Mouse (Mus musculus) brain, embryonic 18.5 days (tissue): ENCODE measurements around the gene Acta2.
"Not testable (repeated sequence)": the region's sequence is repeated elsewhere in the genome, so short reads cannot be mapped to it uniquely, and the experiment has no call there.

Source experiments
- DNase-seq: peaks from one replicate; pipeline ENCODE4 v3.0.0-alpha.2; 2012; ENCODE audit warnings: low read depth, low spot score

Acta2 gene

DNA sequence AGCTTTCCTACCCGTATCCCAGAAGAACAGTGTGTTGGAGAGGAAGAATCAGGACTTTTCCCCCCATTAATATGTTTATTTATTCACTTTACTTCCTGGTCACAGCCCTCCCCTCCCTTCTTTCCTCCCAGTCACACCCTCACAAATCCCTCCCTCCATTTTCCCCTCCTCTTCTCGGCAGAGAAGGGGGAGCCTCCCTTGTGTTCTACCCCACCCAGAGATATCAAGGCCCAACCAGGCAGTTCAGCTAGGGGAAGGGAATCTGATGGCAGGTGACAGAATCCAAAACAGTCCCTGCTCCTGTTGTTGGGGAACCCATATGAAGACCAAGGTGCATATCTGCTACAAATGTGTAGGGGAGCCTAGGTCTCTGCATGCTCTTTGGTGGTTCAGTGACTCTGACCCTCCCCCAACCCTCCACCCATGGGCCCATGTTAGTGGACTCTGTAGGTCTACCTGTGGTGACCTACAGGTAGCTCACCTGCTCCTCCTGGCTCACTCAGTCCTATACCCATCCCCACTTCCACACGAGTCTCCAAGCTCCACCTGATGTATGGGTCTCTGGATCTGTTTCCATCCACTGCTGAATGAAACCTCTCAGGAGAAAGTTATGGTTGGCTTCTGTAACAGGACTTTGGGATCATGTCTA lies 34.5 kb downstream of the Acta2 start:
- no peak for DNase-seq

DNA sequence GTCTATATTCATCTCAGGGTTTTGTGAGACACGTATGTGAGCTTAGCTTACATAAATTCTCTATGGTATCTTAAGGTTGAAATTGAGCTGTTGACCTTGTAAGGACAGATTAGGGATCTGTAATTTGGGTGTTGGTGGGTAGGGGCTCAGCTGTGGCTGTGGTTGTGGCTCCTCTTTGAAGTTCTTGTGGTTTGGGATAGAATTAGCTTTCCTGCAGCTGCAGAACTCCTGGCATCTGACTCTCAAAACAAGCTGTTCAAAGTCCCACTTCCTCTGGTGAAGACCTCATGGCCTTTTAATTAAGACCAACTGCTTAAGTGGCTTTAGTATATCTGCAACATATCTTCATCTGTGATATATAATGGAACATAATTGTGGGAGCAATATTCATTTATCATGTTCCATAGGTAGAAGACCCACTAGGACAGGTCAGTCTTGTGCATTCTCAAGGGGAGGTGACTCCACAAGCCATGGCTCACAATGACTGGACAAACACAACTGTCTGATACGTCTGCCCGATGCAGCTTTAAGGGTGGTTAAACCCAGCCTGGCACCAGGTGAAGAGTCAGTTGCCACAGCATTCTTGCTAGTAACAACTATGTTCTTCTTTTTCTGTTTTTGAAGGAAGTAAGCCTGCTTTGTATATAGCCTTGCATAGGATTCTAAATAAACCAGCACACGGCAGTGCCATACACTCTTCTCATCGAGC lies 36.0 kb downstream of the Acta2 start:
- DNase-seq: no peak

DNA sequence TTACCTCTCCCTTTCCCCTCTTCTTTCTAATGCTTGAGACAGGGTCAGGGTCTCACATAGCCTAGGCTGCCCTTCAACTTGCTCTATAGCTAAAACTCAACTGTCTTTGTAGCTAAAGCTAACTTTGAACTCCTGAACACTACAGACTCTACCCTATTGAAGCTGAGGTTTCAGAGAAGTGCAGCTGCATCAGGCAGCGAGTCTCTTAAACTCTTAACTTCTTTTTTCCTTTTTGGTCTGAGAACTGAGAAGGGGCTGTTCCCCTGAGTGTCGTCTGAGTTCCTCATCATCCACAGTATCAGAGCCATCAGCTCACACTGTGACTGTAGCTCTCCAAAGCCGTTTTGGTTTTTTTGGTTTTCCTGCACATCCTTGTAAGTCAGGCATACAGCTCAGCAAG lies 37.6 kb downstream of the Acta2 start:
- DNase-seq: no peak

DNA sequence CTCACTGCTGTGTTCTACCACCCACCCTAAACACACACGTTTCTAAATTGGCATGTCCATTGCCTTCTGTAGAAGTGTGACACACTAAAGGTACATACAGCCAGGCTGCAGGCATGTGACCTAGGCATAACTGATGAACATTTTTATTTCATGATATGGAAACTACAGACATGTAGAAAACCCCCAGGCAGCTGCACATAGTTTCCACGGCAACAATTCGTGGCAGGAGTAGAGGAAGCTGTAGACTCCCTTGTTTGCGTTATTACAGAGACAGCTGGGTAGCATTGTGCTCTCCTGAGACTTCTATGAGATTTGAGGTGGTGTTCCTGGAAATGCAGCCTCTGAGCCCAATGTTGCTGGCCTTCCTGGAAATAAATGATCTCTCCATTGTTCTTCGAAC lies 38.4 kb downstream of the Acta2 start:
- no peak for DNase-seq

DNA sequence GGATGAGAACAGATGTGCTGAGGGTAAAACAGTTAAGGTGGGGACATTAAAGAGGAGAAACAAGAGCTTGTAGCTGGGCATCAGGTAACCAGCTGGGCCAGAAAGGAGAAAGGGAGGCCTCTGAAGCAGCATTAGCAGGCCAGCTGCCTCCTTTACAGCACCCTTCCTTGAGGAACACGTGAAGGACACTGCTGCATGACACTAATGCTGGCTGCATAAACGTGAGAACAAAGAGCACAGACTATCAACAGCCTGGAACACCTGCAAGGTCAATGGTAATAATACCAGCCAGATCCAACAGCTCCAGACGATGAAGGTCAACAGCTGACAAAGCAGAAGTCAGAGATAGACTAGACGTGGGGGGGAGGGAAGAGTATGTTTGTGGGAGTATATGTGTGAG lies 41.3 kb downstream of the Acta2 start:
- DNase-seq: no peak

DNA sequence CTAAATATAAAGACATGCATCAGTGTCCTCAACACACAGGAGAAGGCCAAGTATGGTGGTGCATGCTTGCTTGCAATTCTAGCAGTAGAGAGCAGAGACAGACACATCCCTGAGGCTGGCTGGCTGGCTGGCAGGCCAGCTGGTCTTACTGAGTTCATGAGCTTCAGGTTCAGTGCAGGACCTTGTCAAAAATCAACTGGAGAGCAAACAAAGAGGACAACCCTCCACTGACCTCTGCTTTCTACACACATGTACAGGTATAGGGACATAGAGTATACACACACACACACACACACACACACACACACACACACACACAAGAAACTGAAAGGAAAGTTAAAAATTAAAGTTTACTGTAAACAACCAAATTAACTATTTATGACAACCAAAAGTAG lies 42.1 kb downstream of the Acta2 start:
- no peak for DNase-seq

DNA sequence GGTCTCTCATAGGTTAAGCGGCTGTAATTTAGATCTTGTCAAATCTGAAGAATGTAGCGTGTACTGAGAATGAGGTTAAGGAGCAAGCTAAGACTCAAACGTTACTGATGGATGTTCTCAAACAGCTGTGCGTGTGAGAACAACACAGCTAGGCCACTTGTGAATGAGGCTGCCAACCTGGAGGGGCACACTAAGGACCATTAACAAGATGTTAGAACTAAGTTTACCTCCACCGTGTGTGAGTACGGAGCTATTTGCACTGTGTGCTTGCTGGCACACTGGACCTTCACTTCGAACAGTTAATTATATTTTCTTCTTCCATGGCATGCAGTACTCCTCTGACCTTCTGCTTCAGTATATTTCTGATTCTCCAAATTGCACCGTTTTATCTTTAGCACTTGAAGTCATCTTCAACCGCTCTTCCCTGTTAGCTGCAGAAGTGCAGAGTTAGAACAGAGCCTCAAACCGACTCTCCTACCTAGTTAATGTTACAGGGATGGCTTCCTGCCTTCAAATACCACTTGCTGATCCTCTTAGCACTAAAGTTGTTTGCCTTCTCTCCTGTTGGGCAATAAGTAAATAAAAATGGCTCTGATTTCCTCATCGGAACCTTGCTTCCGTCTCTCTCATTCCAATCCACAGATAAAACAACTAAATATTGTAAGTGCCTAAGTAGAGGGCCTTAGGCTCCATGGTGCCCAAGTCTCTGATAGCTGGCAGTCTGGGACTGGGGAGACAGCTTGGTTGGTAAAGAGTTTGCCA lies 42.7 kb downstream of the Acta2 start:
- no peak for DNase-seq

DNA sequence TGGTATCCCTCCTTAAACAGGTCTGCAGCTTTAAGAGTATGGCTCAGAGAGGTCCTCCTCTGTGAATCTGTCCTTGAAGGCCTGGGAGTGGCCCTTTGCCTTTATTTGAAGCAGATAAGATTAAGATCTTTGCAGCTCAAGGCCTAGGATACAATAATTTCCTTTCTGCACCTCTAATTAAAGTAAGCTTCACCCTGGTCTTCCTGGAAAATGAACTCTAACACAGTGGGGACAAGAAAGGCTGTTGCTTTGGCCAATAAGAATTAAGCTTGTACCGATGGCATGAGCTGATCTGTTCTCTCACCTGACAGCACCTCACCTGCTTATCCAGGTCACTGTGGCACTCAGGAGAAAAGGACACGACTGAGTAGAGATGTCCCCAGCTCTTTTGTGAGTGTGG lies 44.5 kb downstream of the Acta2 start:
- no peak for DNase-seq

DNA sequence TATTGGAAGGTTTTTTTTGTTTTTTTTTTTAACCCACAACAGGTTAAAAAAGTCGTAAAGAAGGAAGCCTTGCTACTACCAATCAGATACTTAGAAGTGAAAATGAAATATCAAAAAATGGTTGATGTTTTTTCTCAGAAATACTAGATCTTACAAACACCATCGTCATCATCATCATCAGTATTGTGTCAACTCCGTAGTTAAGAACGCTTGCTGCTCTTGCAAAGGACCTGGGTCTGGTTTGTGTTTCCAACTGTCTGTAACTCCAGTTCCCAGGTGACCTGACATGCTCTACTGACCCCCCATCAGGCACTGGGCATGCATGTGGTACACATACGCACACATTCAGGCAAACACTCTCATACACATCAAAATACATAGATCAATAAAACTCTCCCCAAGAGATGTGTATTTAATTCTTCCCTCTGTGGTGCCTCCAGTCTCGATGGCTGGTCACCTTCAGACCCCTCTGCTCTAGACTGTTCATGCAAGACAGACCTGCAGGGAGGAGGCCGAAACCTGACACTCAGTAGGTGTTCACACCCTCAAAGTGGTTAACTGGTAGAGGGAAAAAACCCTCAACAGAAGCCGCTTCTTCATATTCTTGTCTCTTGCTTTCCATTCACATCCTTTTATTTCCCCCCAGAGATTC lies 45.3 kb downstream of the Acta2 start:
- DNase-seq: no peak

DNA sequence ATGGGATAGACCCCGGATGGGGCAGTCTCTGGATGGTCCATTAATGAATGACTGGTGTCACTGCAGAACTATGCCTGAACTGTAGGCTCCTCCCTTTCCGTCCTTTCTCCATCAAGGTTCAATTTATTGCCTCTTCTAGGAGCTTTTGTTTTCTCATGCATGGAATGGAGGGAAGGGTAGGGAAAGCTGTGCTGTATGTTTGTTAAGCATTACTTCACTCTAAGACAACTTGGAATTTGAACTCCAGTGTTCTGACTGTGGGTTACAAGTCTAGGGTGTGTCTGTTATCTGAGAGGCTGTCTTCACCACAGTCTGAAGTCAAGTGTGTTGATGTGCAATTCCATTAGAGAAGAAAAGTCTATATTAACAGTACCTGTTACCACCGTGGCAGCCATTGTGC lies 46.4 kb downstream of the Acta2 start:
- no peak for DNase-seq

DNA sequence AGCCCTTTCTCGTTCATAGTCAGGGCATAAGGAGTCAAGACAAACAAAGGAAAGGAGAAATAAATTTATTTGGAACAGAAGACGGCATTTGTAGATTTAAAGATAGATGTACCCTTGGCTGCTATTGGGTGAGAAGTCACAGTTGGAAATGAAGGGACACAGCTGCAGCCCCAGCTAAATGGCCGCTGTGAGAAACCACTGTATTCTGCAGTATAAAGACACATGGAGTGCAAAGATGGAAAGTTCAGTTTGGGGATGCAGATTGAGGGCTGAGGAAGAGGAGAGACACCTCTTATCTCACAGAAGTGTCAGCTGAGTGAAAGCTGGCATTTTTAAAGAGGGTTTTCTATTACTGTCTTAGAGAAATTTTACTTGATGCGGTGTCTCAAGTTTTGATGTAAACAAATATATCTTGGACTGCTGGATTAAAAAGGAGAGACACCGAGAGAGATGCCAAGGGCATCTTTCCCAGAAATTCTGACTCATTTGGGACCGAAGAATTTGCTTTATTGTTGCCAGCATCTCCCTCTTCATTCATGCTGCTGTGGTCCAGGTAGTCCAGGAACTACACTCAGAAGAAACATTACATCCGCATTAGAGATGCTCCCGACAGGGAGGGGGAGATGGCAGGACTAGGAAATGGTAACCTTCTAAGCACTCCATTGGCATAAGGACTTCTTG lies 48.5 kb downstream of the Acta2 start:
- DNase-seq: no peak

DNA sequence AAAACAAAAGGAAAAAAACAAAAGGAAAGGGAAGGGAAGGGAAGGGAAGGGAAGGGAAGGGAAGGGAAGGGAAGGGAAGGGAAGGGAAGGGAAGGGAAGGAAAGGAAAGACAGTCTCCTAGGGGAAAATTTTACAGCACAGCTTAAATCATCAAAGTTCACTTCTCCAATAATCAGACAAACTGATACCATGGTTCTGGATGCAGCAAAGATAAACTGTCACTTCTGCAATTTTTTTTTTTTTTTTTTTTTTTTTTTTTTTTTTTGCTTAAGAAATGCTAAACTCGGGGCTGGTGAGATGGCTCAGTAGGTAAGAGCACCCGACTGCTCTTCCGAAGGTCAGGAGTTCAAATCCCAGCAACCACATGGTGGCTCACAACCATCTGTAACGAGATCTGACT lies 49.3 kb downstream of the Acta2 start:
- not testable (repeated sequence) for DNase-seq

DNA sequence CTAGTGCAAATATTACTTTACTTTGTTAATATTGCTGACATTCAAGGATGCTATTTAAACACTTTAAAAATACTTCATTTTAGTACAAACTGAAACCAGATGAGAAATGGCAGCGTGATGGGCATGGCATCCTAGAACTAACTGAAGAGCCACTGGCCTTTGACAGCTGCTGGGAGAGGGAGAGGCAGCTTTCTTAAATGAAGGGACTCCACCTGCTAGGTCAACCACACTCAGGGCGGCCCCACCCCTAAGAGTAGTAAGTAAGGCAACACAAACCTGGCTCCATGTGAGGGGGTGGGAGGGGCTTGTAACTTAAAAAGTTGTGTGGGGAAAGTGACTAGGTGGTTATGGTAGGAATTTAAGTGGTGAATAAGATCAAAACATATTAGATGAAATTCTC lies 52.7 kb downstream of the Acta2 start:
- DNase-seq: no peak

DNA sequence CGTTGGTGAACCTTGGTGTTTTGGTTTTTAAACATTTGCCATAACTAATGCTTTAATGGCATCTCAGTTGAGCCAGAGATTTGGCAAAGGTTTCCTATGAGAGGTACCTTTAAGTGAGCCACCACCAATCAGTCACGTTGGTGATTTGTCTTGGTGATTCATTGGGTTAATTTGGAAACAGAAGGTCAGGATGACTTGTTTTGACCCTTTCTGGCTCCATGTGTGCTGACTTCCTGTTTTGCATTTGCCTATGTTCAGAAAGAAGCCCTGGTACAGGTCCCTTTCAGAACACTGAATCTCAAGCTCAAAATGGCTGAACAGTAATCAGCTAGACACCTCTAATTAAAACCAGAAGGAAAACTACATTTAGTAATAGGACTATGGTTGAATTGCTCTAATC lies 55.9 kb downstream of the Acta2 start:
- no peak for DNase-seq

DNA sequence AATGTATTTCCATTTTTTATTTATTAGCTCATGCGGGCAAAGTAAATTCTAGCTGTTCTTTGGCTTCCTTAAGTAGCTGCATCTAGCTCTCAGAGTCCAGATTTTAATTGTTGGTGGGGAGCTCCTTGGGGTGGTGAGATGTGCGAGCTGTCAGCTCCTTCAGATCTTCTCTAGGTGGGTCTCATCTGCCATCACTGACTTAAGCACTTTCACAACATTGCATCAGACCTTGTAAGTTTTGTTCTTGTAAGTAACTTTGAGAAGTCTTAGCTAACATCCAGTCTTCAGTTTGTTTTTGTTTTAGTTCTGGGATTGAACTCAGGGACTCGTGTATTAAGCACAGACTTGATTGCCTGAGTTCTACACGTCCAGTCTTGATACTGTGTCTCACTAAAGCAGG lies 56.5 kb downstream of the Acta2 start:
- DNase-seq: no peak

DNA sequence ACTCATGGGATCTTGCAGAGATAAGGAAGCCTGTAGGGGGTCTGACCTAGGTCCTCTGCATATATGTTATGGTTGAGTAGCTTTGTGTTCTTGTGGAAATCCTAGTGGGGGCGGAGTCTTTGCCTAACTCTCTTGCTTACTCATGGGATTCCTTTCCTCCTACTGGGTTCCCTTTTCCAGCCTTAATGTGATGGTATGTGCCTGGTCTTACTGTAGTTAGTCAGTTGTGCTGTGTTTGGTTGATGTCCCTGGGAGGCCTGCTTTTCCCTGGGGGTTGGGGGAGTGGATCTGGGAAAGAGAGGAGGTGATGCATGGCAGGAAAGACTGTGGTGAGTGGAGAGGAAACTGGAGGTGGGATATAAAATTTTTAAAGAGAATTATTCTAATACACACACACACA lies 57.3 kb downstream of the Acta2 start:
- no peak for DNase-seq

DNA sequence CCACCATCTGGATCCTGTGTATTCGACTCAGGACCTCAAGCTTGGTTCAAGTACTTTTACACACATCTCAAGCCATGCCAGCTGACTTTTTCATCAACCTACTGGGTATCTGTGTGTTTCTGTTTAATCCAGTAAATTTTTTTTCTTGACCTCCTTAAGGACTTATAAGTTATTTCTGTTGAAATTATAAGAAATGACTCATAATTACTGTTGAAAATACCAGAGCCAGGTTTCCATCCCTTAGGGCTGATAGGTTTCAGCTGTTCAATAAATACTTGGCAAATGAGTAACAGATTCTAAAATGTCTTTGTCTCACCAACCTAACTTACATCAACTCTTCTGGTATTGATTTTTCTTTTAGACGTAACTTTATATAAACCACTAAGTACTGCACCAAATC lies 60.4 kb downstream of the Acta2 start:
- no peak for DNase-seq

DNA sequence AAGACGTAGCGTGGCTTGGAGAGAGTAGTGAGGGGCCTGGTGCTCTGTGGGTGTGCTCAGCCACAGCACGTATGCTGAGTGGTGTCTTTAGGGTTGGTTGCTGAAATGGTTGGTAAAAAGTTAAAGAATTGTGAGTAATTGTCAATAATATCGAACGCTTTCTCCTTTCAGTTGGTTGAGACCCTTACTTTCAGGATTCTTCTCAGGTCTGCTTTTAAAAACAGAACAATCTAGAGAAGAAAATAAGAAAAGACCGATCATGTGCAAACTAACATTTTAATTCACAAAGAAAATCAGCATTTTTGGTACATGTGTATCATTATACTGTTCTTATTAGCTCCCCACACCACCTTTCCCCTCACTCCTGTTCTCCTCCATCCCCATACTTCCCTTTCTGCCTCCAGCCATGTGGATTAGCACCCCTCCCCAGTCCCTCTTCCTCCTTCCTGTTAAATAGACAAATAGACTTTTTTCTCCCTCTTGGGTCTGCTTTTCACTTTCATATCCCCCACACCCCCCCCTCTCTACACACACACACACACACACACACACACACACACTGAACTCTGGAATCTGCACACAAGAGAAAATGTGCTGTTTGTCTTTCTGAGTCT lies 61.2 kb downstream of the Acta2 start:
- no peak for DNase-seq

DNA sequence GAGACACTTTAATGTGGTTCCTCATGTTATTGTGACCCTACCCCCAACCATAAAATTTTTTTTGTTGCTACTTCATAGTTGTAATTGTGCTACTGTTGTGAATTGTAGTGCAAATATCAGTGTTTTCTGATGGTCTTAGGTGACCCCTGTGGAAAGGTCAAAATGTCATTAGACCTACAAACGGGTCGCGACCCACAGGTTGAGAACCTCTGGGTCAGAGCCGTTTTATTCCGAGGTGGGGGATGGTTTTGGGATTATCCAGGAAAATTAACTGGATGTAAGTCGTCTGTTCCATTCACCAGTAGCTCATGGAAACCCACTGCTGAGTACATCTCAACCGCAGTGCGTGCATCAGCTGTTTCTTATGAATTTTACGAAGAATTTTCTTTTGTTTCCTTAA lies 61.7 kb downstream of the Acta2 start:
- DNase-seq: no peak

DNA sequence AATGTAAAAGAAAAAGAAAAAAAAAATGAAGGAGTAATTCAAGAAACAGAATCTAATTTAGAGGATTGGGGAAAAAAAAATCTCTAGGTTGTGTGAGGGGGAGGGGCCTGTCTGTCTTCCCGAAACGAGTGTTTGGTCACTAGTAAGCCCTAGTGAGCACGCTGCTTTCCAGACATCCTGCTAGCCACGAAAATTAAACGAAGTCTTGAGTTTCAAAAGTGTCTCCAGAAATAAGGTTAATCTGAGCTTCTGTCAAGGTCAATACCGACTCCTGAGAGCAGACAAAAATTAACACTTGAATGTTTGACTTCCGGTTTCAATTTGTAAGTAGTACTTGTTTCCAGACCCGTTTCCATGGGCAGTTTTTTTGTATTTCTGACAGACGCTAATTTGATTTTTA lies 62.2 kb downstream of the Acta2 start:
- DNase-seq: no peak
